Mouse (Mus musculus) ES-E14 (cell line): ENCODE data around the gene Hdac11.

Experiments
- CHD2 ChIP-seq: IDR thresholded peaks from 2 replicates; pipeline ENCODE4 v1.6.1; 2014; ENCODE audit warnings: mild to moderate bottlenecking, low read depth, low read length, inconsistent platforms
- ZC3H11A ChIP-seq: IDR thresholded peaks from 2 replicates; pipeline ENCODE4 v1.6.1; 2012; ENCODE audit warnings: low read depth, mild to moderate bottlenecking, inconsistent platforms, low read length, borderline replicate concordance

DNA sequence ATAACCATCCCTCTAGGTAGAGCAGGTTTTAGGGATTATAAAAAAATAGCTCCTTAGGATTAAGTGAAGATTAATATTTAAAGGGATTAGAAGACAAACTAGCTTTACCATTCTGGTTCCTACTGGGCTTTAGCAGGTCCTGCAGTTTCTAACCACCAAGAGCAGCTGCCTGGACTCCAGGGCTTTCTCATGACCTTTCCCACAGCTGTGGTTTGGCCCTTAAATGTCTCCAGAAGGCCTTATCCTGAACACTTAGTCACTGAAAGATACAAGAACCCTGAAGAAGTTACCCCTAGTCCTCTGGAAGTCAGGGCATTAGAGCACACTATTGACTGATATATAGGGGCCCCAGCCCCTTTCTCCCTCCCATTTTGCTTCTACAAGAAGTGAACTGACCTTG lies 47.0 kb upstream of the Hdac11 start:
- TF ChIP-seq CHD2 (no peak), ZC3H11A (no peak)
